Mouse (Mus musculus) testis, adult 2 months (tissue): ENCODE data around the gene Tmem62.
A peak's percentile ranks its signal among the peaks of the same experiment; 100 is the strongest.

Source experiments
- CTCF ChIP-seq: fragments of 200-500 bp; IDR thresholded peaks from 2 replicates; pipeline ENCODE4 v1.5.1; 2012; ENCODE audit warnings: low read depth, mild to moderate bottlenecking, inconsistent platforms, low read length, moderate library complexity; ENCODE audit not compliant: control insufficient read depth, insufficient read depth, insufficient replicate concordance
- POLR2A ChIP-seq: fragments of 200-500 bp; IDR thresholded peaks from 2 replicates; pipeline ENCODE4 v1.6.1; 2012; ENCODE audit warnings: low read depth, mild to moderate bottlenecking, inconsistent platforms, low read length, moderate library complexity; ENCODE audit not compliant: control insufficient read depth

DNA sequence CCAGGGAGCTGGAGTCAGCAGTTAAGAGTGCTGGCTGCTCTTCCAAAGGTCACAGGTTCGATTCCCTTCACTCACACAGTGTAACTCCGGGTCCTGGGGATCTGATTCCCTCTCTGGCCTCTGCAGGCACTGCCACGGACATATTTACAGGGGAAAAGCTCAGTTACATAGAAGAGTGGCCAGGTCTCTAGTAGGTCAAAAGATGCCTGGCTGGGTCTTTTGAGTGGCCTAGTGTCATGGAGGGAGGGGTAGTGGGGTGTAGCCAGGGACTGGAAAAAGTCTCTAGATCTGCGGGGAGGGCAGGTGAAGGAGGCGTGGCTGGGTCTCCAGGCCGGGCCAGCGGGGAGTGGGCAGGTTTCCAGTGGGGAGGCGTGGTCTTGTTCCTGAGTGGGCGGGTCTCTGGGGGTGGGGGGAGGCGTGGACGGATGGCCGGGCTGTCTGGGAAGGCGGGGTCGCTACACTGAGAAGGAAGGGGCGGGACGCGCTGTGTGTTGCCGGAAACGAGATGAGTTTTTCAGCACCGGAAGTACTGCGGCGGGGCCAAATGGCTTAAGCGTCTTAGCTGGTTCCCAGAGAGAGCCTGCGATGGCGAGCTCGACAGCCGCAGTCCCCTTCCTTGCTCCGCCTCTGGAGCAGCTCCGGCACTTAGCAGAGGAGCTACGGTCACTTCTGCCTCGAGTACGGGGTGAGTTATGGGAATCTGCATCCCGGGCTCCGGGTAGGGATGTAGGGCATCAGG is 31.3 kb downstream of the Tmem62 start, which contains the start of gene Ccndbp1:
- TF ChIP-seq POLR2A, result peak; percentile 20; the same call in 1 of the 2 replicates
- no peak for TF ChIP-seq CTCF
